Mouse (Mus musculus): ENCODE results near the gene Csdc2. TPM values are rescaled to one million over a fixed set of nuclear protein-coding genes. Genes with fewer than 3 reads are reported as not detected.

Gene Csdc2
- polyA plus RNA-seq, 1 experiment from 2014 or later = 5.7 TPM

DNA sequence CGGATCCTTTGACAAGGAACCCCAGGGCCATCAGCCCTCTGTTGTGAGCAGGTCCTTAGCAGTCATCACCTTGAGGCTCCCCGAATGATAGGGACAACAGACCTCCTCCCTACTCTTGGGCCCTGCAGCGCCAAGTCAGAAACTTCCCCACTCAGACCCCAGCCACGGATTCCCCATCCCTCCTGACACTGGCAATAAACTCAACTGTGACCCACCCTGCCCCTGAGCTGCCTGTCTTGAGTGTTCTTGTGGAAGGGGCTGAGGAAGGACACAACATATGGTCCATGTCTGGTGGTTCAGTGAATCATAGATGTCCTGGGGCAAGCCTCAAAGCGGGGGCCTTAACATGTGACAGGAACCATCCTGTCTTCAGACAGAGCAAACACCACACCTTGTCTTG, 14.2 kb downstream of the Csdc2 start:
- Histone ChIP-seq H3K27ac (no peak overlapping the region), H3K27me3 (ENCODE audit: low read depth, poor library complexity, severe bottlenecking) (no peaks in the 10 kb centered on the region), H3K36me3 (peaks cover 11% of the 10 kb centered on the region; the same call in 1 of the 2 replicates), H3K4me3 (no peak overlapping the region), H3K4me1 (no peaks in the 10 kb centered on the region), H3K9me3 (replicated peaks) (no peaks in the 10 kb centered on the region)
- no peak for DNase-seq (ENCODE audit: low spot score)
- WGBS = 92% methylated on average over 5 of the region's 5 CpGs

DNA sequence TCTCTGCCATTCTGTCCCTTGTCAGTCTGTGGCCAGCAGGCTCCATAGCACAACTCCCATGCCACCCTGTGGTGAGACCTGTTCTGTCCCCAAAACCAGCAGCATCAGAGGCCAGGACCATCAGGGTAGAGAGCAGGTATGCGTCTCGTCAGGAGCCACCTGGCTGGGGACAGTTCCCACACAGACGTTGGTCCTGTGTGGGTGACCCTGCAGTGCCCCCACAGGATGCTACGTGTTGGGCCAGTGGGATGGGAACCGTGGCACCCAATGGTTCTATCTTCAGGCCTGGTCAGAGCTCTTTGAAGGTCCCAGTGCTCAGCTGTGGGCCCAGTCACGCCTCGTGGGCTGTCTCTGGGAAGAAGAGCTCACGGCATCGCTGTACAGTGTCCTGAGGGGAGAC, 14.6 kb downstream of the Csdc2 start:
- whole genome bisulfite sequencing = 91% methylated on average over 9 of the region's 9 CpGs
- no peak overlapping the region for H3K27ac ChIP-seq
- DNase-seq (ENCODE audit: low spot score) = no peak
- no peaks in the 10 kb centered on the region for H3K27me3 ChIP-seq (ENCODE audit: low read depth, poor library complexity, severe bottlenecking)
- peaks cover 11% of the 10 kb centered on the region; the same call in 1 of the 2 replicates for H3K36me3 ChIP-seq
- H3K4me1 ChIP-seq = no peaks in the 10 kb centered on the region
- no peak overlapping the region for H3K4me3 ChIP-seq
- H3K9me3 ChIP-seq (replicated peaks) = no peaks in the 10 kb centered on the region

DNA sequence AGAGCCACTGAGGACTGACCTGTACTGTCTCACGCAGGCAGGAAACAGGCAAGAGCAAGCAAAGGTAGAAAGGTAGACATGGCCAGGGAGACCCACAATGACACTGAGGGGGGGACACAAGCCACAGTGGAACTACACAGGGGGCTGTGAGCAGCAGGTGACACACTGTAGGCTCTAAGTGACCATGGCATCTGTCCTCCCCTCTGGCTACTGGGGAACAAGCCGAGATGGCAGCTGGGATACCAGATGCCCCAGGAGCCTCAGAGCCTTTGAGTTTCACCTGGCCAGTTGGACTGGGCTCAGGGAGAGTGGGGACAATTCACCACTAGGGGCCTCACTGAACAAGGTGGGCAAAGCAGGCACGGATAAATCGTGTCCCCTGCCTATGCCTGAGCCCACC, 15.8 kb downstream of the Csdc2 start:
- H3K4me3 ChIP-seq = no peak overlapping the region
- H3K9me3 ChIP-seq (replicated peaks) = no peaks in the 10 kb centered on the region
- WGBS = 86% methylated on average over 4 of the region's 4 CpGs
- DNase-seq (ENCODE audit: low spot score) = no peak
- no peaks in the 10 kb centered on the region for H3K4me1 ChIP-seq
- H3K36me3 ChIP-seq = peaks cover 11% of the 10 kb centered on the region; the same call in 1 of the 2 replicates
- H3K27me3 ChIP-seq (ENCODE audit: low read depth, poor library complexity, severe bottlenecking) = no peaks in the 10 kb centered on the region
- H3K27ac ChIP-seq = no peak overlapping the region

DNA sequence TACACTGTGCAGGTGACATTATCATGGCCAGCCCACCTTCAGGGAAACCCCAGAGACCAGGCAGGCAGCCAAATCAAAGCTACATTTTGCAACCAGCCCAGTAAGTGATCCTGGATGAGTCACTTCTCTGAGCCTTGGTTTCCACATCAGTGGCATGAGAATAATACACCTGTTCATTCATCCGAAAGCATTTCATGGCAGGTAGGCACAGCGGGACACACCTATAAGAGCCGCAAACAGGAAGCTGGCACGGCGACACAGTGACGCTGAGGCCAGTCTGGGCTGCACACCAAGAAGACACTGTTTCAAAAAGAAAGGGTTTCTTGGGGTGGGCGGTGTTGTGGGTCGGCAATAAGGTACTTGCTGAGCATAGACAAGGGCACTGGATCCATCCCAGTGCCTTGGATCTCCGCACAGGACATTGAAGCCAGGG, 17.6 kb downstream of the Csdc2 start:
- Histone ChIP-seq H3K27me3 (ENCODE audit: low read depth, poor library complexity, severe bottlenecking) (no peaks in the 10 kb centered on the region), H3K4me1 (no peaks in the 10 kb centered on the region), H3K36me3 (peaks cover 11% of the 10 kb centered on the region; the same call in 1 of the 2 replicates), H3K4me3 (no peak overlapping the region), H3K27ac (no peak overlapping the region), H3K9me3 (replicated peaks) (no peaks in the 10 kb centered on the region)
- WGBS = 98% methylated on average over 9 of the region's 9 CpGs
- DNase-seq (ENCODE audit: low spot score) = no peak

DNA sequence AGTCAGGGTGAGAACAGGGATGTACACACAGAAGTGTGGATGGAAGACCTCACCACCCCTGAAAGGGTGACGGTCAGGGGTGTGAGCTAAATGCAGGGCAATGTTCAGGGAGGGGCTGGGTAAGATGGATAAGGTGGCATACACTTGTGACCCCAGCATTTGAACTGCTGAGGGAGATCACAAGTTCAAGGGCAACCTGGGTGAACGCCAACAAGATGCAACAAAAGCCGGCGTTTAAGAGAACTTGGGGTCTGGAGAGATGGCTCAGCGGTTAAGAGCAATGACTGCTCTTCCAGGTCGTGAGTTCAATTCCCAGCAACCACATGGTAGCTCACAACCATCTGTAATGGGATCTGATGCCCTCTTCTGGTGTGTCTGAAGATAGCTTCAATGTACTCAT, 18.2 kb downstream of the Csdc2 start:
- DNase-seq (ENCODE audit: low spot score) = no peak
- Histone ChIP-seq H3K27ac (no peak overlapping the region), H3K36me3 (peaks cover 11% of the 10 kb centered on the region; the same call in 1 of the 2 replicates), H3K27me3 (ENCODE audit: low read depth, poor library complexity, severe bottlenecking) (no peaks in the 10 kb centered on the region), H3K4me1 (no peaks in the 10 kb centered on the region), H3K4me3 (no peak overlapping the region), H3K9me3 (replicated peaks) (no peaks in the 10 kb centered on the region)
- 93% methylated on average over 6 of the region's 6 CpGs for WGBS

DNA sequence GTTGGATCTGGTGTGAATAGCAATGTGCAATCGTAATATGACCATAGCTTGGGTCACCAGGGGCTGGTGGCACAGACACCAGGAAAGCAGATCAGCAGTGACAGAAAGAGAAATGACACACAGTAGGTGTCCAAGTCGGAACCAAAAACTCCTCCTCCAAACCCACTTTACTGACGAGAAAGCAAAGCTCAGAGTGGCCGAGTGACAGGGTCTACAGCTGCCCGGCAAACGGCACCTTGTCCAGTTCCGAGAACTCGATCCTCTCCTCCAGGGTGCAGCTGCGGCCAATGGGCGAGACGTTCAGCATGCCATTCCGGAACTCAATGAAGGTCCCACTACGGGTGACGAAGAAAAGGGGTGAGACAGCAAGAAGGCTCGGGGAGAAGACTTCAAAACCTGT, 18.9 kb downstream of the Csdc2 start:
- no peak for DNase-seq (ENCODE audit: low spot score)
- Histone ChIP-seq H3K4me3 (no peak overlapping the region), H3K27me3 (ENCODE audit: low read depth, poor library complexity, severe bottlenecking) (no peaks in the 10 kb centered on the region), H3K27ac (no peak overlapping the region), H3K36me3 (peaks cover 11% of the 10 kb centered on the region; the same call in 1 of the 2 replicates), H3K9me3 (replicated peaks) (no peaks in the 10 kb centered on the region), H3K4me1 (peaks cover 3% of the 10 kb centered on the region)
- WGBS = 94% methylated on average over 15 of the region's 15 CpGs

GRCm38 (mm10) chr15:81956457-81956856, 19.9 kb downstream of the Csdc2 start:
- Histone ChIP-seq H3K4me3 (no peak overlapping the region), H3K27me3 (ENCODE audit: low read depth, poor library complexity, severe bottlenecking) (no peaks in the 10 kb centered on the region), H3K9me3 (replicated peaks) (no peaks in the 10 kb centered on the region), H3K4me1 (peaks cover 7% of the 10 kb centered on the region), H3K27ac (no peak overlapping the region), H3K36me3 (peaks cover 11% of the 10 kb centered on the region; the same call in 1 of the 2 replicates)
- 58% methylated on average over 8 of the region's 8 CpGs for WGBS
- DNase-seq (ENCODE audit: low spot score) = peak; percentile 66

GRCm38 (mm10) chr15:81957598-81957997, 21.0 kb downstream of the Csdc2 start:
- no peak for DNase-seq (ENCODE audit: low spot score)
- Histone ChIP-seq H3K4me1 (peaks cover 7% of the 10 kb centered on the region), H3K27me3 (ENCODE audit: low read depth, poor library complexity, severe bottlenecking) (no peaks in the 10 kb centered on the region), H3K36me3 (peaks cover 8% of the 10 kb centered on the region; the same call in 1 of the 2 replicates), H3K9me3 (replicated peaks) (no peaks in the 10 kb centered on the region), H3K27ac (no peak overlapping the region), H3K4me3 (no peak overlapping the region)
- WGBS = 89% methylated on average over 11 of the region's 11 CpGs

DNA sequence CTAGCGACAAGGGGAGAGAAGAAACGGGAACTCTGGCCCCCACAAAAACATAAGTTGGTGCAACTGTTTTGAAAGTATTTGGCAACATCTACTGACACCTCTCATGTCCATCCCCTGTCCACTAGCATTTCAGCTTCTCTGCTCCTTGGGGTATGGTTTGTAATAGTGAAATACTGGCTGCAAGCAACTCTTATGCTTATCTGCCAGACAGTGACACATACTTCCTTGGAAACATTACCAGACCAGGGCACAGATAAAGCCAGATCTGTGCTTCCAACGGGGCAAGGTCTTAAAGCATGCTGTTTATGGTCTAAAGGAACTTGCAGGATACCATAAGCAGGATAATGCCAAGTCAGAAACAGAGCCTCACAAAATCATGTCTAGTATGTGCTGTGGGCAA, 22.3 kb downstream of the Csdc2 start:
- WGBS = 92% methylated on average over 3 of the region's 3 CpGs
- DNase-seq (ENCODE audit: low spot score) = no peak

GRCm38 (mm10) chr15:81960171-81961077, 23.9 kb downstream of the Csdc2 start, which contains the start of gene Pmm1:
Pmm1 (minus strand) TSS chr15:81960930.
- Histone ChIP-seq H3K27ac (peak within 1 kb of the TSS; percentile 78), H3K4me1 (peaks cover 7% of the 10 kb centered on the region), H3K27me3 (ENCODE audit: low read depth, poor library complexity, severe bottlenecking) (no peaks in the 10 kb centered on the region), H3K36me3 (no peaks in the 10 kb centered on the region; the same call in 1 of the 2 replicates), H3K9me3 (replicated peaks) (no peaks in the 10 kb centered on the region), H3K4me3 (peak within 1 kb of the TSS; percentile 73)
- DNase-seq (ENCODE audit: low spot score) = peak; percentile 99
- WGBS = under 1% methylated on average over 77 of the region's 77 CpGs

More for the DNA sequence above, 22.3 kb downstream of the Csdc2 start:
- Histone ChIP-seq H3K27me3 (ENCODE audit: low read depth, poor library complexity, severe bottlenecking) (no peaks in the 10 kb centered on the region), H3K9me3 (replicated peaks) (no peaks in the 10 kb centered on the region), H3K4me3 (no peak overlapping the region), H3K36me3 (peaks cover 8% of the 10 kb centered on the region; the same call in 1 of the 2 replicates), H3K27ac (no peak overlapping the region), H3K4me1 (peaks cover 7% of the 10 kb centered on the region)

- WGBS = 4% methylated on average over 7 of the region's 8 CpGs
- Histone ChIP-seq H3K9me3 (replicated peaks) (no peaks in the 10 kb centered on the region), H3K36me3 (no peaks in the 10 kb centered on the region), H3K27me3 (ENCODE audit: low read depth, poor library complexity, severe bottlenecking) (no peaks in the 10 kb centered on the region), H3K4me1 (peaks cover 7% of the 10 kb centered on the region), H3K4me3 (peak overlapping the region; percentile 73), H3K27ac (peak overlapping the region; percentile 61; the same call in 1 of the 2 replicates)
- DNase-seq (ENCODE audit: low spot score) = no peak
Observed at GRCm38 (mm10) chr15:81961078-81961451, 24.5 kb downstream of the Csdc2 start.

GRCm38 (mm10) chr15:81964262-81964661, 27.7 kb downstream of the Csdc2 start:
- no peaks in the 10 kb centered on the region for H3K27me3 ChIP-seq (ENCODE audit: low read depth, poor library complexity, severe bottlenecking)
- no peak for DNase-seq (ENCODE audit: low spot score)
- no peaks in the 10 kb centered on the region for H3K36me3 ChIP-seq
- no peak overlapping the region for H3K27ac ChIP-seq
- peaks cover 11% of the 10 kb centered on the region for H3K4me1 ChIP-seq
- no peak overlapping the region for H3K4me3 ChIP-seq
- WGBS = 57% methylated on average over 1 of the region's 1 CpGs
- H3K9me3 ChIP-seq (replicated peaks) = no peaks in the 10 kb centered on the region

- Histone ChIP-seq H3K36me3 (no peaks in the 10 kb centered on the region), H3K4me1 (peaks cover 14% of the 10 kb centered on the region), H3K27me3 (ENCODE audit: low read depth, poor library complexity, severe bottlenecking) (no peaks in the 10 kb centered on the region), H3K9me3 (replicated peaks) (no peaks in the 10 kb centered on the region), H3K27ac (no peak overlapping the region), H3K4me3 (no peak overlapping the region)
- no peak for DNase-seq (ENCODE audit: low spot score)
- WGBS = 72% methylated on average over 4 of the region's 4 CpGs
Observed at GRCm38 (mm10) chr15:81964980-81965545, 28.5 kb downstream of the Csdc2 start.

All from limb, embryonic 10.5 days (tissue).